In the genomic region with DNA sequence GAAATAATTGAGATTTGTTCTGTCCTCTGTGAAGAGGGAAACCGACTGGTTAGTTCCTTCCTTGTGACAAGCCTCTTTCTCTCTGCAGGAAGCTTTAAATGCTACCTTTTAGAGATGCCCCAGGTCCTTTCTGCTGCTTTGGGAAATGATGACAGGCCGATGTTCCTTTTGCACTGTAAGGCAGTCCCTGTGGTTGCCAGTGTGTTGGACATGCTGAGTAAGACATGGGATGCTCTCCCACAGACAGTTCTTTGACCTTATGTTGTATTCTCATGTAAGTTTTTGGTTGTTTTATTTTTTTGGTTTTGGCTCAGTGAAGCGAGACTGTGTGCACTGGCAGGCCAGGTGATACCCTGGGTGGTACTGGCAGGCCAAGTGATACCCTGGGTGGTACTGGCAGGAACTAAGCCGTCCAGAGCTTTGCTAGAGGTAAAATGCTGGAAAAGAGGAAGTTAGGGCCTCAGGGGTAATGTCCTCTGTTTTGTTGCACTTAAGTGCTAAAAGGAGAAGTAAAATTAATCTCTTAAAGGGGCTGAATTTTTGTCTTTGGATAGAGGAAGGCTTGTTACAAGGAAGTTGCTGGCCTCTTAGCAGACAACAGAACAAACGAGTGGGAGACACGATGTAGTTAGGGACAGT, we compare ENCODE assay signal across 12 mouse cellular contexts. TPM values are rescaled to one million over a fixed set of nuclear protein-coding genes. Genes with fewer than 3 reads are reported as not detected.
DNase-seq lines count a peak whose midpoint lies in the region; ATAC-seq and TF ChIP-seq lines count a peak whose summit lies in the region.
"Had no signal": no experiment of that assay in that cellular context is flagged by ENCODE, and none has a peak within 500 bp of the region (broad histone marks: within the 10 kb centered on the region; RNA-seq: fewer than 3 reads in every experiment).

No protein-coding gene starts in this region.

- H3K36me3 ChIP-seq in liver, embryonic 12.5 days: peaks cover 100% of the 10 kb centered on the region
- peaks cover 12% of the 10 kb centered on the region for H3K36me3 ChIP-seq in liver, embryonic 11.5 days (ENCODE audit: control insufficient read depth, insufficient read depth, low read length)
- peaks cover 7 to 16% of the 10 kb centered on the region in 2 experiments for H3K36me3 ChIP-seq in MEL (ENCODE audit: control insufficient read depth in 1 of 2, insufficient read depth in 2 of 2, low read length in 2 of 2)
- H3K36me3 ChIP-seq in kidney, embryonic 16.5 days (ENCODE audit: insufficient read depth, low read length): peaks cover 44% of the 10 kb centered on the region

- no peaks in the 10 kb centered on the region for H3K27me3 ChIP-seq in liver, embryonic 12.5 days (replicated peaks)
- H3K27me3 ChIP-seq in liver, embryonic 11.5 days (replicated peaks; ENCODE audit: control insufficient read depth, insufficient read depth, low read length): no peaks in the 10 kb centered on the region
- H3K27me3 ChIP-seq in MEL (ENCODE audit: control insufficient read depth in 1 of 2, insufficient read depth in 2 of 2, low read length in 2 of 2): no peaks in the 10 kb centered on the region
- no peaks in the 10 kb centered on the region for H3K27me3 ChIP-seq in kidney, embryonic 16.5 days (ENCODE audit: insufficient read depth, low read length)
- H3K27me3 ChIP-seq: limb, embryonic 13.5 days had no signal

- TF ChIP-seq CTCF in MEL (IDR thresholded peaks at IDR 0.05 in 2 of 3, conservative IDR thresholded peaks at IDR 0.05 in 1 of 3; ENCODE audit: control insufficient read depth in 1 of 3, insufficient read depth in 1 of 3, low read depth in 2 of 3, low read length in 3 of 3, poor library complexity in 1 of 3, severe bottlenecking in 1 of 3): no peak

- TF ChIP-seq EP300 in MEL (IDR thresholded peaks at IDR 0.05; ENCODE audit: low read depth in 1 of 2, low read length in 2 of 2): peak in 1 of 2 experiments; percentile 80; a peak in 2 of 4 replicates

- H3K4me3 ChIP-seq in liver, embryonic 12.5 days: no peak overlapping the region
- no peak overlapping the region for H3K4me3 ChIP-seq in liver, embryonic 11.5 days (ENCODE audit: low read depth, low read length)
- peak overlapping the region in 1 of 2 experiments; percentile 21; a peak in 1 of 4 replicates for H3K4me3 ChIP-seq in MEL (ENCODE audit: control insufficient read depth in 1 of 2, insufficient read depth in 1 of 2, low read depth in 2 of 2, low read length in 2 of 2)
- H3K4me3 ChIP-seq in kidney, embryonic 16.5 days (ENCODE audit: low read length): no peak overlapping the region
- H3K4me3 ChIP-seq: embryonic facial prominence, embryonic 10.5 days; limb, embryonic 13.5 days had no signal

- H3K4me2 ChIP-seq in liver, embryonic 12.5 days: no peak overlapping the region
- no peak overlapping the region for H3K4me2 ChIP-seq in liver, embryonic 11.5 days
- H3K4me2 ChIP-seq in kidney, embryonic 16.5 days (replicated peaks; ENCODE audit: low read depth, low read length): no peak overlapping the region
- H3K4me2 ChIP-seq: limb, embryonic 13.5 days had no signal

- peak overlapping the region; percentile 50 for H3K27ac ChIP-seq in liver, embryonic 12.5 days
- H3K27ac ChIP-seq in liver, embryonic 11.5 days (ENCODE audit: low read depth, low read length): no peak overlapping the region
- H3K27ac ChIP-seq in MEL (ENCODE audit: control insufficient read depth, low read depth, low read length): peak overlapping the region; percentile 68
- H3K27ac ChIP-seq in kidney, embryonic 16.5 days (ENCODE audit: low read length): no peak overlapping the region
- H3K27ac ChIP-seq: embryonic facial prominence, embryonic 10.5 days; limb, embryonic 13.5 days had no signal

- H3K9ac ChIP-seq in liver, embryonic 12.5 days: no peak overlapping the region
- no peak overlapping the region for H3K9ac ChIP-seq in liver, embryonic 11.5 days (ENCODE audit: low read depth, low read length)
- H3K9ac ChIP-seq in MEL (ENCODE audit: control insufficient read depth, low read depth, low read length, poor library complexity, severe bottlenecking): peak overlapping the region; percentile 11; the same call in 1 of the 2 replicates
- no peak overlapping the region for H3K9ac ChIP-seq in kidney, embryonic 16.5 days (replicated peaks; ENCODE audit: low read length)
- H3K9ac ChIP-seq: limb, embryonic 13.5 days had no signal

- DNase-seq in liver, embryonic 11.5 days (ENCODE audit: low spot score): no peak
- DNase-seq in MEL (ENCODE audit: low read depth, low spot score): peak; percentile 92
- DNase-seq in testis, postnatal 10 days (ENCODE audit: low spot score): no peak
- DNase-seq in adrenal gland, adult 2 months: no peak
- DNase-seq: cerebellum, adult 8-10 months; kidney, postnatal 36 days had no signal

- H3K4me1 ChIP-seq in liver, embryonic 12.5 days: peaks cover 38% of the 10 kb centered on the region
- H3K4me1 ChIP-seq in liver, embryonic 11.5 days (replicated peaks; ENCODE audit: control insufficient read depth, insufficient read depth, low read length): peaks cover under 1% of the 10 kb centered on the region; the same call in 1 of the 2 replicates
- peaks cover 11 to 13% of the 10 kb centered on the region in 2 experiments for H3K4me1 ChIP-seq in MEL (ENCODE audit: control insufficient read depth in 1 of 2, insufficient read depth in 2 of 2, low read length in 2 of 2)
- no peaks in the 10 kb centered on the region for H3K4me1 ChIP-seq in kidney, embryonic 16.5 days (ENCODE audit: insufficient read depth, low read length)
- H3K4me1 ChIP-seq: embryonic facial prominence, embryonic 10.5 days; limb, embryonic 13.5 days had no signal

- no peak for ATAC-seq in liver, embryonic 12.5 days
- ATAC-seq in liver, embryonic 11.5 days (replicated peaks; ENCODE audit: low FRiP score): no peak
- peak; percentile 84 to 85 for ATAC-seq in hematopoietic stem cell, adult 5-6 weeks (replicated peaks in 1 of 2; ENCODE audit: insufficient read depth in 1 of 2, low FRiP score in 2 of 2, low TSS enrichment in 1 of 2, low read depth in 1 of 2, poor library complexity in 2 of 2, severe bottlenecking in 2 of 2)
- ATAC-seq in neutrophil, adult 5-6 weeks (ENCODE audit: extremely low read depth, insufficient number of reproducible peaks, low FRiP score, poor library complexity, severe bottlenecking): peak; percentile 80
- no peak for ATAC-seq in kidney, embryonic 16.5 days (ENCODE audit: low FRiP score, low TSS enrichment)

- no peaks in the 10 kb centered on the region for H3K9me3 ChIP-seq in liver, embryonic 12.5 days (replicated peaks)
- no peaks in the 10 kb centered on the region for H3K9me3 ChIP-seq in liver, embryonic 11.5 days (ENCODE audit: control insufficient read depth, low read length)
- no peaks in the 10 kb centered on the region for H3K9me3 ChIP-seq in MEL (replicated peaks; ENCODE audit: insufficient read depth, low read length)
- H3K9me3 ChIP-seq in kidney, embryonic 16.5 days (ENCODE audit: low read length): no peaks in the 10 kb centered on the region
- H3K9me3 ChIP-seq: embryonic facial prominence, embryonic 10.5 days; limb, embryonic 13.5 days had no signal

- TF ChIP-seq POLR2A in MEL (IDR thresholded peaks at IDR 0.05; ENCODE audit: control insufficient read depth in 1 of 2, insufficient read depth in 1 of 2, low read depth in 1 of 2, low read length in 2 of 2, poor library complexity in 1 of 2): no peak

- H3K79me2 ChIP-seq in MEL (ENCODE audit: control insufficient read depth, insufficient read depth, low read length, poor library complexity): no peaks in the 10 kb centered on the region

- 46% methylated on average over 6 of the region's 6 CpGs for WGBS in liver, embryonic 12.5 days (ENCODE audit: insufficient replicate concordance)
- WGBS in liver, embryonic 11.5 days: 69% methylated on average over 6 of the region's 6 CpGs
- WGBS in kidney, embryonic 16.5 days: 74% methylated on average over 6 of the region's 6 CpGs

- no peak for TF ChIP-seq RAD21 in MEL (IDR thresholded peaks at IDR 0.05; ENCODE audit: low read depth, low read length)

RNA-seq across cellular contexts. Expression of a gene that starts 26.3 kb away (rescaled TPM):
- 5.6 and 6.3 TPM in 2 replicates for polyA plus RNA-seq in liver, embryonic 12.5 days (2016; fragmentation: Nextera tagmentation; extraction: Ambion mirVana)
- polyA plus RNA-seq in liver, embryonic 11.5 days (2014; fragmentation: Nextera tagmentation; extraction: Ambion mirVana): 12.0 and 15.0 TPM in 2 replicates
- under 0.01 and 0.03 TPM in 2 replicates for total RNA-seq in MEL (2012; rRNA removed)
- polyA plus RNA-seq in MEL (2012; ENCODE audit: insufficient read depth in 1 of 2, insufficient read length in 2 of 2, low read depth in 1 of 2, low replicate concordance in 2 of 2, missing spikeins in 1 of 2): under 1 TPM in 1 of 2 experiments, not detected in 1; 0.14 TPM
- 1.4 and 1.6 TPM in 2 replicates for total RNA-seq in hematopoietic stem cell, adult 5-6 weeks (2017)
- not detected in 2 replicates for total RNA-seq in neutrophil, adult 5-6 weeks (2017)
- 10 to 100 TPM; 22.5 to 33.7 TPM for total RNA-seq in adrenal gland, adult 2 months (2021)
- polyA plus RNA-seq in adrenal gland, adult 2 months (2012; rRNA removed): 37.5 and 38.9 TPM in 2 replicates
- 10.9 and 12.0 TPM in 2 replicates for polyA plus RNA-seq in kidney, embryonic 16.5 days (2015; fragmentation: Nextera tagmentation; extraction: Ambion mirVana)

RNA-seq across cellular contexts. Expression of a gene that starts 42.8 kb away (rescaled TPM):
- polyA plus RNA-seq in liver, embryonic 12.5 days (2016; fragmentation: Nextera tagmentation; extraction: Ambion mirVana): 31.4 and 32.8 TPM in 2 replicates
- polyA plus RNA-seq in liver, embryonic 11.5 days (2014; fragmentation: Nextera tagmentation; extraction: Ambion mirVana): 30.9 and 36.7 TPM in 2 replicates
- 42.5 and 51.8 TPM in 2 replicates for total RNA-seq in MEL (2012; rRNA removed)
- polyA plus RNA-seq in MEL (2012; ENCODE audit: insufficient read depth in 1 of 2, insufficient read length in 2 of 2, low read depth in 1 of 2, low replicate concordance in 2 of 2, missing spikeins in 1 of 2): 10 to 100 TPM in 1 of 2 experiments, not detected in 1; 62.1 TPM
- total RNA-seq in hematopoietic stem cell, adult 5-6 weeks (2017): 103 and 113 TPM in 2 replicates
- total RNA-seq in neutrophil, adult 5-6 weeks (2017): 126 and 127 TPM in 2 replicates
- 10 to 100 TPM; 85.8 to 89.5 TPM for total RNA-seq in adrenal gland, adult 2 months (2021)
- 26.4 and 39.7 TPM in 2 replicates for polyA plus RNA-seq in adrenal gland, adult 2 months (2012; rRNA removed)
- polyA plus RNA-seq in kidney, embryonic 16.5 days (2015; fragmentation: Nextera tagmentation; extraction: Ambion mirVana): 37.7 and 39.5 TPM in 2 replicates

RNA-seq across cellular contexts. Expression of a gene that starts 53.5 kb away (rescaled TPM):
- 68.3 and 71.9 TPM in 2 replicates for polyA plus RNA-seq in liver, embryonic 12.5 days (2016; fragmentation: Nextera tagmentation; extraction: Ambion mirVana)
- polyA plus RNA-seq in liver, embryonic 11.5 days (2014; fragmentation: Nextera tagmentation; extraction: Ambion mirVana): 83.6 and 95.4 TPM in 2 replicates
- total RNA-seq in MEL (2012; rRNA removed): 47.7 and 57.9 TPM in 2 replicates
- 100 to 1,000 TPM in 1 of 2 experiments, 10 to 100 TPM in 1; 47.3 to 340 TPM for polyA plus RNA-seq in MEL (2012; ENCODE audit: insufficient read depth in 1 of 2, insufficient read length in 2 of 2, low read depth in 1 of 2, low replicate concordance in 2 of 2, missing spikeins in 1 of 2)
- 39.1 and 43.6 TPM in 2 replicates for total RNA-seq in hematopoietic stem cell, adult 5-6 weeks (2017)
- 21.4 and 22.6 TPM in 2 replicates for total RNA-seq in neutrophil, adult 5-6 weeks (2017)
- 100 to 1,000 TPM; 255 to 306 TPM for total RNA-seq in adrenal gland, adult 2 months (2021)
- polyA plus RNA-seq in adrenal gland, adult 2 months (2012; rRNA removed): 177 and 180 TPM in 2 replicates
- 91.8 and 97.9 TPM in 2 replicates for polyA plus RNA-seq in kidney, embryonic 16.5 days (2015; fragmentation: Nextera tagmentation; extraction: Ambion mirVana)

Comparison
In these comparisons a context has a peak if more than half of its experiments do, and no peak if none do; other contexts are left out.
1. H3K27ac ChIP-seq: peak in liver, embryonic 12.5 days (single experiment) and MEL (single experiment); none in liver, embryonic 11.5 days (single experiment) and kidney, embryonic 16.5 days (single experiment).
2. ATAC-seq: peak in hematopoietic stem cell, adult 5-6 weeks (2 of 2) and neutrophil, adult 5-6 weeks (single experiment); none in liver, embryonic 12.5 days (single experiment), liver, embryonic 11.5 days (single experiment) and kidney, embryonic 16.5 days (single experiment).